Mouse (Mus musculus): ENCODE measurements at regions not wholly inside any gene's neighbourhood (a gene's known extent, or its start where the extent isn't known, plus 50 kb on each side); places are given as distances from the start of the nearest gene placed in this dataset.
A peak's percentile ranks its signal among the peaks of the same experiment; 100 is the strongest.
"Not testable (repeated sequence)": the region's sequence is repeated elsewhere in the genome, so short reads cannot be mapped to it uniquely, and the experiment has no call there.

- no peak for DNase-seq (ENCODE audit: low read depth, low spot score)
Observed at GRCm38 (mm10) chr17:66206074-66206473, 82.8 kb downstream of the Ddx11 start.

GRCm38 (mm10) chr17:66207653-66208497 is 84.6 kb downstream of the Ddx11 start:
- DNase-seq (ENCODE audit: low read depth, low spot score) = not testable (repeated sequence)

- DNase-seq (ENCODE audit: low read depth, low spot score) = not testable (repeated sequence)
Observed at GRCm38 (mm10) chr17:66208803-66209515, 85.6 kb downstream of the Ddx11 start.

- no peak for DNase-seq (ENCODE audit: low read depth, low spot score)
Observed at GRCm38 (mm10) chr17:66211561-66211960, 88.2 kb downstream of the Ddx11 start.

- no peak for DNase-seq (ENCODE audit: low read depth, low spot score)
Observed at GRCm38 (mm10) chr17:66212616-66213015, 89.3 kb downstream of the Ddx11 start.

GRCm38 (mm10) chr17:66218321-66218720 is 95.0 kb downstream of the Ddx11 start:
- DNase-seq (ENCODE audit: low read depth, low spot score) = no peak

GRCm38 (mm10) chr17:66219669-66220435 is 96.5 kb downstream of the Ddx11 start:
- no peak for DNase-seq (ENCODE audit: low read depth, low spot score)

GRCm38 (mm10) chr17:66221256-66221655 is 97.9 kb downstream of the Ddx11 start:
- DNase-seq (ENCODE audit: low read depth, low spot score) = peak; percentile 82

- no peak for DNase-seq (ENCODE audit: low read depth, low spot score)
Observed at GRCm38 (mm10) chr17:66223711-66224110, 100.4 kb downstream of the Ddx11 start.

GRCm38 (mm10) chr17:66224241-66224640 is 100.9 kb downstream of the Ddx11 start:
- no peak for DNase-seq (ENCODE audit: low read depth, low spot score)

- no peak for DNase-seq (ENCODE audit: low read depth, low spot score)
Observed at GRCm38 (mm10) chr17:66232391-66232790, 109.1 kb downstream of the Ddx11 start.

GRCm38 (mm10) chr17:66232891-66233421 is 109.6 kb downstream of the Ddx11 start:
- DNase-seq (ENCODE audit: low read depth, low spot score) = no peak

- DNase-seq (ENCODE audit: low read depth, low spot score) = no peak
Observed at GRCm38 (mm10) chr17:66233451-66233951, 110.2 kb downstream of the Ddx11 start.

- DNase-seq (ENCODE audit: low read depth, low spot score) = no peak
Observed at GRCm38 (mm10) chr17:66234432-66234831, 111.1 kb downstream of the Ddx11 start.

- peak; percentile 88 for DNase-seq (ENCODE audit: low read depth, low spot score)
Observed at GRCm38 (mm10) chr17:66235096-66235805, 111.9 kb downstream of the Ddx11 start.

- no peak for DNase-seq (ENCODE audit: low read depth, low spot score)
Observed at GRCm38 (mm10) chr17:66235806-66236335, 112.6 kb downstream of the Ddx11 start.

- DNase-seq (ENCODE audit: low read depth, low spot score) = no peak
Observed at GRCm38 (mm10) chr17:66241868-66242622, 118.7 kb downstream of the Ddx11 start.

- no peak for DNase-seq (ENCODE audit: low read depth, low spot score)
Observed at GRCm38 (mm10) chr17:66244183-66244582, 120.9 kb downstream of the Ddx11 start.

GRCm38 (mm10) chr17:66246031-66246534 is 122.8 kb downstream of the Ddx11 start:
- DNase-seq (ENCODE audit: low read depth, low spot score) = no peak

GRCm38 (mm10) chr17:66251495-66251894 is 128.2 kb downstream of the Ddx11 start:
- DNase-seq (ENCODE audit: low read depth, low spot score) = no peak
